Mouse (Mus musculus) spleen, adult 2 months (tissue): ENCODE results near the gene Snupn.

ENCODE experiments used
- CTCF ChIP-seq: fragments of 200-500 bp; IDR thresholded peaks from 2 replicates; pipeline ENCODE4 v1.5.1; 2011; ENCODE audit warnings: mild to moderate bottlenecking, inconsistent platforms; ENCODE audit not compliant: insufficient read depth, insufficient read length, insufficient replicate concordance; ENCODE audit errors: extremely low read depth
- POLR2A ChIP-seq: fragments of 200-500 bp; IDR thresholded peaks from 2 replicates; pipeline ENCODE4 v1.6.1; 2011; ENCODE audit warnings: low read depth, low read length, inconsistent platforms

- TF ChIP-seq POLR2A: no peak
- TF ChIP-seq CTCF: no peak
Observed at GRCm38 (mm10) chr9:56907549-56907948, 43.1 kb upstream of the Snupn start.
